Mouse (Mus musculus): Measurements from ENCODE around the gene Tor1aip1. TPM values are rescaled to one million over a fixed set of nuclear protein-coding genes. Genes with fewer than 3 reads are reported as not detected.
A peak's percentile ranks its signal among the peaks of the same experiment; 100 is the strongest.

Gene Tor1aip1
- polyA plus RNA-seq, 1 experiment from 2014 or later: 54.7 TPM

DNA sequence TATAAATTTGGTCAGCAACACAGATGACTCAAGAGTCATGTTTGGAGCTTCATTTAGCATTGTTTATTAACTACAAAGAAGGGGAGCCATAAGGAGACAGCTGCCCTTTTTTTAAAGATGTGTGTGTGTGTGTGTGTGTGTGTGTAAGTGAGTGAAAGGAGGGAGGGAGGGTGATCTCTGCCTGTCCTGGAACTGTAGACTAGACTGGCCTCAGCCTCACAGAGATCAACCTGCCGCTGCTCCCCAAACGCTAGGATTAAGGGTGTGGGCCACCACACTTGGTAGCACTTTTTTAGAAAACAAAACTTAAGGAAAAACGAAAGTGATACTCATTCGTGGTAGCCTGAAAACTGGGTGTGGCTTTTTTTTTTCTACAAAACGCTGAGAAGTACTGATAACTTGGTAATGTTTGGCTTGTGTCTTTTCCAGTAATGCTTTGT lies 884 bp upstream of the Tor1aip1 start:
- Histone ChIP-seq H3K9me3 (replicated peaks; ENCODE audit: low read length) (no peaks in the 10 kb centered on the region), H3K4me2 (ENCODE audit: low read length) (peak overlapping the region; percentile 61), H3K4me1 (replicated peaks; ENCODE audit: insufficient read depth, low read length) (peaks cover 13% of the 10 kb centered on the region), H3K9ac (ENCODE audit: low read depth, low read length) (0 out of 2 replicates have a peak overlapping the region, but pooled peaks have one; percentile 40), H3K4me3 (replicated peaks; ENCODE audit: low read depth, low read length) (0 out of 2 replicates have a peak overlapping the region, but pooled peaks have one; percentile 90), H3K27me3 (ENCODE audit: insufficient read depth, low read length) (no peaks in the 10 kb centered on the region), H3K27ac (peak overlapping the region; percentile 54; the same call in 1 of the 2 replicates), H3K36me3 (ENCODE audit: insufficient read depth, low read length) (peaks cover 9% of the 10 kb centered on the region)
- 28% methylated on average over 5 of the region's 5 CpGs for WGBS
- ATAC-seq (replicated peaks; ENCODE audit: low FRiP score, low read depth): no peak
- no peak for TF ChIP-seq CTCF (IDR thresholded peaks at IDR 0.05; ENCODE audit: low read depth)
- peak; percentile 24 for DNase-seq (ENCODE audit: low spot score)

DNA sequence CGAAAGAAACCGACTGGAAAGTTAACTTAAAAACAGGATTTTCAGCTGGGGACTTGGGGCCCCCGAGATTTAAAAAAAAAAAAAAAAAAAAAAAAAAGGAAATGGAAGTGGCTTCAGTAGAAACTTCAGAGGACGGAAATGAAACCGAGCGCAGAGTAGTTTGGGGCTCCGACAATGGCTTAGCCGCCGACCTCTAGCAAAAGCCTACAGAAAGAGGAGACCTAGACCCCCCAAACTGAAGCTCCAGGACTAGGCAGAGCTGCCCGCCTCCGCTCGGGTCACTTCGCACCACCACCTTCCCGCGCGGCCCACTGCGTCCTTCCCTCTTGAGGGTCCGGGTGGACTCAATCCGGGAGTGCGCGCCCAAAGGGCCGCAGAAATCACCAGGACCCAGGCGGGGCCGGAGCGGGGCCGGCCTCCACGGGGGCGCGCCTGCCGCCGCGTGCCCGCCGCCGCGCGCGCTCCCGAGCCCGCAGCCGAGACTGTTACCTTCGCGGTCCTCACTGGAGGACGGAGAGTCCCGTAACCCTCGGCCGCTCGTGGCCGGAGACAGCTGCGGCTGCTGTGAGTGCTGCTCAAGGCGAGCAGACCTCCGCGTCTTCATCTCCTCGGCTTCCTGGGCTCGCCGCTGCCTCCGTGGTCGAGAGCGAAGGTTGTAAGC lies 881 bp downstream of the Tor1aip1 start, which contains the start of gene Tor1aip2:
Gene Tor1aip2 (plus strand): TSS at position 135 of the 661 bp plus-strand sequence.
- no peak for TF ChIP-seq CTCF (IDR thresholded peaks at IDR 0.05; ENCODE audit: low read depth)
- no peaks in the 10 kb centered on the region for H3K9me3 ChIP-seq (replicated peaks; ENCODE audit: low read length)
- H3K27me3 ChIP-seq (ENCODE audit: insufficient read depth, low read length): no peaks in the 10 kb centered on the region
- WGBS: under 1% methylated on average over 49 of the region's 59 CpGs
- peaks cover 23% of the 10 kb centered on the region for H3K36me3 ChIP-seq (ENCODE audit: insufficient read depth, low read length)
- ATAC-seq (replicated peaks; ENCODE audit: low FRiP score, low read depth): peak; percentile 81
- H3K9ac ChIP-seq (ENCODE audit: low read depth, low read length): peak within 1 kb of the TSS; percentile 84
- peak within 1 kb of the TSS; percentile 73 for H3K4me2 ChIP-seq (ENCODE audit: low read length)
- 0 out of 2 replicates have a peak, but pooled peaks cover 5% of the 10 kb centered on the region for H3K4me1 ChIP-seq (replicated peaks; ENCODE audit: insufficient read depth, low read length)
- peak; percentile 90 for DNase-seq (ENCODE audit: low spot score)
- H3K4me3 ChIP-seq (replicated peaks; ENCODE audit: low read depth, low read length): peak within 1 kb of the TSS; percentile 90
- peak within 1 kb of the TSS; percentile 100 for H3K27ac ChIP-seq

DNA sequence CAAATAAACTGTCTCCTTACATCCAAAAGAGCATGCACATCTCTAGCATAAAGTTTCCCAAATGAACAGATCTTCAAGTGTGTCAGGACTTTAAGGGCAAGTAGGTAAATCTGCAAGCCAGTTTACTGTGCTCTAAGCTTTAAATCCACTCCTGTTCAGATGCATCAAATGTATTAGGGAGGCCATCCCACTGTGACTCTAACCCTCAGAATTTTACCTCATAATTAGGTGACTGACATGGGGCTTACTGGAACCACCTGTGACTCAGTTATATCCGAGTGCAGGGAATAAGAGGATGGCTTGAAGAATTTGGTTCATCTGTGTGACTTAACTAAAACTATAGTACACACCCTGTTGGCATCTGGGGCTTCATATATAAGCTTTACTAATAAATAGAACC lies 1.6 kb downstream of the Tor1aip1 start:
- 0 out of 2 replicates have a peak, but pooled peaks cover 5% of the 10 kb centered on the region for H3K4me1 ChIP-seq (replicated peaks; ENCODE audit: insufficient read depth, low read length)
- WGBS: 21% methylated on average over 1 of the region's 1 CpGs
- no peak for TF ChIP-seq CTCF (IDR thresholded peaks at IDR 0.05; ENCODE audit: low read depth)

DNA sequence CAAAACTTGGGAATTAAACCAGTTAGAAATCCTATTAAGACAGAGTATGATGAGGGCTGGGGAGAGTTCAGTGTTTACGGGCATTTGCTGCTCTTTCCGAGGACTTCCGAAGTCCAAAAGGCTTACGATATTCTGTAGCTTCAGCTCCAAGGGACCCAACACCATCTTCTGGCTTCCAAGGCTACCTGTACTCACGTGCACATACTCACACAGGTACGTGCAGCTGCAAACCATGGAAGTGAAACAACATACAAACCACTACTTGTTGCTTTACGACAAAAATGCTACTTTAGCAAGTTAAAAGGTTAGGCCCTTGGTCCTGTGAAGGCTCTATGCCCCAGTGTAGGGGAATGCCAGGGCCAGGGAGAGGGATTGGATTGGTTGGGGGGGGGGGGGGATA lies 2.4 kb downstream of the Tor1aip1 start:
- H3K27me3 ChIP-seq (ENCODE audit: insufficient read depth, low read length): no peaks in the 10 kb centered on the region
- H3K27ac ChIP-seq: no peak overlapping the region
- H3K9me3 ChIP-seq (replicated peaks; ENCODE audit: low read length): no peaks in the 10 kb centered on the region
- H3K36me3 ChIP-seq (ENCODE audit: insufficient read depth, low read length): peaks cover 23% of the 10 kb centered on the region
- DNase-seq (ENCODE audit: low spot score) (no peak), ATAC-seq (replicated peaks; ENCODE audit: low FRiP score, low read depth) (no peak)
- 0 out of 2 replicates have a peak, but pooled peaks cover 5% of the 10 kb centered on the region for H3K4me1 ChIP-seq (replicated peaks; ENCODE audit: insufficient read depth, low read length)
- no peak overlapping the region for H3K4me3 ChIP-seq (replicated peaks; ENCODE audit: low read depth, low read length)
- H3K4me2 ChIP-seq (ENCODE audit: low read length): no peak overlapping the region
- TF ChIP-seq CTCF (IDR thresholded peaks at IDR 0.05; ENCODE audit: low read depth): no peak
- no peak overlapping the region for H3K9ac ChIP-seq (ENCODE audit: low read depth, low read length)
- 97% methylated on average over 7 of the region's 7 CpGs for WGBS

More for the DNA sequence above, 1.6 kb downstream of the Tor1aip1 start:
- DNase-seq (ENCODE audit: low spot score): no peak
- Histone ChIP-seq H3K4me2 (ENCODE audit: low read length) (peak overlapping the region; percentile 73), H3K9ac (ENCODE audit: low read depth, low read length) (peak overlapping the region; percentile 84), H3K27me3 (ENCODE audit: insufficient read depth, low read length) (no peaks in the 10 kb centered on the region), H3K4me3 (replicated peaks; ENCODE audit: low read depth, low read length) (peak overlapping the region; percentile 90), H3K9me3 (replicated peaks; ENCODE audit: low read length) (no peaks in the 10 kb centered on the region), H3K27ac (peak overlapping the region; percentile 100; the same call in 1 of the 2 replicates), H3K36me3 (ENCODE audit: insufficient read depth, low read length) (peaks cover 23% of the 10 kb centered on the region)
- ATAC-seq (replicated peaks; ENCODE audit: low FRiP score, low read depth): no peak

DNA sequence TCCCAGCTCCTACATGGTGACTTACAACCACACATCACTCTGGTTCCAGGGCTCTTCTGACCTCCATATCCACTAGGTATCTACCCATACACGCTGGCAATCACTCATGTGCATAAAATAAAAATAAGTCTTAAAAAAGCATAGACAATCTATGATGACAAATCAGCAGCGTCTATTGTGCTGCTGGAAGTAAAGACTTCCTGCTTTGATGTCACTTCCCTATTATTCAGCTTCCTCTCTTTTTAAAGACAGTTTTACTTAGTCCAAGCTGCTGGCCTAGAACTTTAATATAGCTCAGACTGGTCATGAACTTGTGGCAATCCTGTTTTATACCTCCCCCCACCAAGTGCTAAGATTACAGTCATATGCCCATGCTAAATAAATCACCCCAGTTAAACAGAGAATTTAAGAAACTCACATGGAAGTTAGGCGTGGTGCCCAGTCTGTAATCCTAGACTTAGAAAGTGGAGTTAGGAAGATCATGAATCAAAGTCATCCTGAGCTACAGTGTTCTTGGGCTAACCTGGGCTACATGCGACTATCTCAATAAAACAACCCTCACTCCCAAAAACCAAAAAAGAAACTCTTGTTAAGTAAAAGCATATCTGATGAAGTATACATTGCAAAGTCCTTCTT lies 7.8 kb downstream of the Tor1aip1 start:
- no peak for TF ChIP-seq CTCF (IDR thresholded peaks at IDR 0.05; ENCODE audit: low read depth)
- no peak overlapping the region for H3K9ac ChIP-seq (ENCODE audit: low read depth, low read length)
- no peaks in the 10 kb centered on the region for H3K27me3 ChIP-seq (ENCODE audit: insufficient read depth, low read length)
- WGBS: 74% methylated on average over 4 of the region's 4 CpGs
- DNase-seq (ENCODE audit: low spot score) (no peak), ATAC-seq (replicated peaks; ENCODE audit: low FRiP score, low read depth) (no peak)
- no peaks in the 10 kb centered on the region for H3K4me1 ChIP-seq (replicated peaks; ENCODE audit: insufficient read depth, low read length)
- H3K4me3 ChIP-seq (replicated peaks; ENCODE audit: low read depth, low read length): no peak overlapping the region
- no peak overlapping the region for H3K4me2 ChIP-seq (ENCODE audit: low read length)
- no peak overlapping the region for H3K27ac ChIP-seq
- peaks cover 25% of the 10 kb centered on the region for H3K36me3 ChIP-seq (ENCODE audit: insufficient read depth, low read length)
- H3K9me3 ChIP-seq (replicated peaks; ENCODE audit: low read length): no peaks in the 10 kb centered on the region

DNA sequence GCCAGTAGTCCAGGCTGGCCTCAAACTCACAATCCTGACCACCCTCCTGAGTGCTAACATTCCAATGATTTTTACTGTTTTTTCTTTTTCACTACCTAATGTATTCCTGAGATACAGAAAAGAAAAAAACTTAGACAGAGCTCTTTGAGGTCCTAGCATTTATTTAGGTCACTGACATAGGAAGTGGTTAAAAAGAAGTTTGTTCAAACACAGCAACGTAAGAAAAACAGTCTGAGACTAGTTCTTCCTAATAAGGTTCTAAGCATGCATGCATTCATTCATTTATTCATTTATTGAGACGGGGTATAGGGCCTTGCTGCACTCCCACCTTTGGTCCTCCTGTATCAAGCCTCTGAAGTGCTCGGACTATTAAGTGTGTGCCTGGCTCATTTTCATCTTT lies 8.4 kb downstream of the Tor1aip1 start:
- 89% methylated on average over 3 of the region's 3 CpGs for WGBS
- Histone ChIP-seq H3K9ac (ENCODE audit: low read depth, low read length) (no peak overlapping the region), H3K4me2 (ENCODE audit: low read length) (no peak overlapping the region), H3K9me3 (replicated peaks; ENCODE audit: low read length) (no peaks in the 10 kb centered on the region), H3K27ac (no peak overlapping the region), H3K4me1 (replicated peaks; ENCODE audit: insufficient read depth, low read length) (no peaks in the 10 kb centered on the region), H3K36me3 (ENCODE audit: insufficient read depth, low read length) (peaks cover 23% of the 10 kb centered on the region), H3K27me3 (ENCODE audit: insufficient read depth, low read length) (no peaks in the 10 kb centered on the region), H3K4me3 (replicated peaks; ENCODE audit: low read depth, low read length) (no peak overlapping the region)
- DNase-seq (ENCODE audit: low spot score): no peak
- ATAC-seq (replicated peaks; ENCODE audit: low FRiP score, low read depth): no peak
- TF ChIP-seq CTCF (IDR thresholded peaks at IDR 0.05; ENCODE audit: low read depth): no peak

All from kidney, postnatal 0 days (tissue).